Mouse (Mus musculus) leukemia stem cell, adult 10-12 weeks (primary cell): ENCODE data around the gene Ggt6. TPM values are rescaled to one million over a fixed set of nuclear protein-coding genes. Genes with fewer than 3 reads are reported as not detected.

Experiments used
- polyA plus RNA-seq: library from polyadenylated mRNA; stranded (reverse); fragments of >175 nt; gene quantifications from 2 replicates; pipeline ENCODE4 v1.2.3, GENCODE M21; 2012; ENCODE audit warnings: low replicate concordance

Ggt6 gene
- not detected in 2 replicates for polyA plus RNA-seq

GRCm38 (mm10) chr11:72434963-72435693, at the start of gene Ggt6:
TSS of gene Ggt6 (plus strand) at chr11:72435526.

DNA sequence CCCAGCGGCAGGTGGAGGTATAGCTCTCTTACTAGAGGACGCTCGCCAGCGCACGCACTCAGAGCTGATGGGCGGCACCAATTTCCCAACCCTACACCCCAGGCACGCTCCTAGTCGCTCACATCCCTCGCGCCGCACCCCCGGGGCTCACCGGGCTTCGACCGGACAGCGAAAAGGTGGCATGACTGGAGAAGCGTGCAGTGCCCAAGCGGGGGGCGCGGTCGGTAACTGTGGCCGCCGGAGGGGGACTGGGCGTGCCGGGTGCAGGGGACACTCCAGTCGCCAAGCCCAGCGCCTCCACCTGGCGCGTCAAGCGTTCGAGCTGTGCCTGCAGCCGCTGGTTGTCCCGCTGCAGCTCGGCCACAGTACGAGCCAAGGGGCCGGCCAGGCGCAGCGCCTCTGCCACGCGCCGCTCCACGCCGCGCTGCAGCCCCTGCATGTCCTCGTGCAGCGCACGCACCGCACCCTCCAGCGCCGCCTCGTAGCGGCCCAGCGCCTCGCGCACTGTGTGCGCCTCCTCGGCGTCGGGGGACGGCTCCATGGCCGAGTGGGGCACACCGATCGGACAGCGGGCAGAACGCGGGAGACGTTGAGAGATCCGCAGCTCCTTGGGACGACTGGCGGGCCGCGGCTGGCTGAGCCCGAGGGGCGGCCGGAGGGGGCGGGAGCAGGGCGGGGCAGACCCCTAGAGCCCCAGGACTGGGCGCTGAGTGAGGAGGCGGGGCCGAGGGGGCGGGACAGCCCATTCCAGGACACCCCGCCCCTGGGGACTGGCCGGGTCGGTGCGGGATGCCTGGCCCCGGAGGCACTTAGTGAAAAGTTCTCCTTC, 24.0 kb upstream of the Ggt6 start, which contains the start of gene Smtnl2:
Gene Smtnl2 (minus strand): TSS at position 621 of the 829 bp plus-strand sequence.

GRCm38 (mm10) chr11:72440965-72441664, 5.8 kb downstream of the Ggt6 start, which contains the start of gene Mybbp1a:
TSS of gene Mybbp1a (plus strand) at chr11:72441355.

Other genes with a start within 250 kb of the Ggt6 start
- 0.15 TPM in 1 of 2 replicates, not detected in the other for gene Gm43951, start 228.7 kb upstream of the Ggt6 start, polyA plus RNA-seq
- 1.2 and 2.0 TPM in 2 replicates for gene 4933427D14Rik, start 228.1 kb upstream of the Ggt6 start, polyA plus RNA-seq
- 20.2 and 31.3 TPM in 2 replicates for gene Txndc17, start 228.0 kb upstream of the Ggt6 start, polyA plus RNA-seq
- gene Med31, start 219.9 kb upstream of the Ggt6 start, polyA plus RNA-seq = 1.2 TPM in 1 of 2 replicates, not detected in the other
- not detected in 2 replicates for gene Slc13a5, start 168.3 kb upstream of the Ggt6 start, polyA plus RNA-seq
- gene Xaf1, start 133.9 kb upstream of the Ggt6 start, polyA plus RNA-seq = 0.74 and 2.4 TPM in 2 replicates
- gene Fbxo39, start 121.1 kb upstream of the Ggt6 start, polyA plus RNA-seq = not detected in 2 replicates
- not detected in 2 replicates for gene Tekt1, start 73.1 kb upstream of the Ggt6 start, polyA plus RNA-seq
- gene Smtnl2, start 23.8 kb upstream of the Ggt6 start, polyA plus RNA-seq = 0.10 TPM in 1 of 2 replicates, not detected in the other
- 79.4 and 159 TPM in 2 replicates for gene Mybbp1a, start 5.8 kb downstream of the Ggt6 start, polyA plus RNA-seq
- 1.5 and 2.2 TPM in 2 replicates for gene Spns2, start 54.4 kb downstream of the Ggt6 start, polyA plus RNA-seq
- 4.5 and 5.6 TPM in 2 replicates for gene Spns3, start 115.0 kb downstream of the Ggt6 start, polyA plus RNA-seq
- 41.4 and 43.4 TPM in 2 replicates for gene Ube2g1, start 171.8 kb downstream of the Ggt6 start, polyA plus RNA-seq